Comparison of ENCODE assay signal across 8 mouse cellular contexts in the genomic region with DNA sequence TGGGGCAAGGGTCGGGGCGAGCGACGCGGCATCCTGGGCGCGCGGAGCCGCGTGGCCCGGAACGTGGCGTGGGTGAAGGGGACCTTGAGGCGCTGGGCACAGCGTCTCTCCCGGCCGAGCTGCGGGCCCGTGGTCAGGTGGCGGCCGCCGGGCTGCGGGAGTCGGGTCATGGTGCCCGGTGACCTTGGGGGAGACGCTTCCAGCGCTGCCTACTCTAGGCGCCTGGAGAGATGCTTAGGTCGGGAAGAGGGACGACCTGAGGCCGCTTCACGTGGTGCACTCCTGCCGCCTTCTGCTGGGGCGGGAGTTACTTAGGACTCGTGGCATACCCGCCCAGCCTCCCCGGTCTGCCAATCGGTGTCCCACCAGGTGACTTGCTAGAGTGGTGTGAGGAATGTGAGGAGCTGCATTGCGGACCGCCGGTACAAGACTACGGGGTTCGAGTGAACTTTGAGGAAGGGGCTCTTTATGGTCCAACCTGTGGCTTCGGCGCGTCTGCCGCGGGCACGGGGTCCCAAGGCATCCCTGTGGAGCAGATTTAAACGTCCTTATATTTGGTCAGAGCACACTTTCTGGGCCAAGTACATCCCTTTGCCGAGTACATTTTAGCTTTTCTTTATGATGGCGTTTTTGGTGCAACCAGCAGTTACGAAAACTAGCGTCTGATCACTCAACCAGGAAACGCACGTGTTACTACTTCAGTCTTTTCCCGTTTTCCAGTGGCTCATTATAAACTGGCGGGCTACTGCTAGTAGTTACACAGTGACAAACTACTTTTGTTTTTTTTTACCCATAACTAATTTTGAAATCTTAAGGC. TPM values are rescaled to one million over a fixed set of nuclear protein-coding genes. Genes with fewer than 3 reads are reported as not detected.
A peak's percentile ranks its signal among the peaks of the same experiment; 100 is the strongest.
DNase-seq lines count a peak whose midpoint lies in the region; ATAC-seq and TF ChIP-seq lines count a peak whose summit lies in the region.

No protein-coding gene starts in this region.

- no peak for TF ChIP-seq CTCF in CH12.LX (conservative IDR thresholded peaks at IDR 0.05 in 1 of 2, IDR thresholded peaks at IDR 0.05 in 1 of 2; ENCODE audit: low read depth in 2 of 2, low read length in 2 of 2)
- no peak for TF ChIP-seq CTCF in kidney, postnatal 0 days (IDR thresholded peaks at IDR 0.05; ENCODE audit: low read depth)
- TF ChIP-seq CTCF in stomach, postnatal 0 days (IDR thresholded peaks at IDR 0.05; ENCODE audit: low read depth): peak; percentile 41

- H3K27ac ChIP-seq in CH12.LX (ENCODE audit: insufficient read depth, low read depth): peak overlapping the region; percentile 26
- H3K27ac ChIP-seq in heart, embryonic 13.5 days (replicated peaks): peak overlapping the region; percentile 92
- peak overlapping the region; percentile 73; the same call in 1 of the 2 replicates for H3K27ac ChIP-seq in kidney, postnatal 0 days
- peak overlapping the region; percentile 95 for H3K27ac ChIP-seq in liver, embryonic 13.5 days
- H3K27ac ChIP-seq in stomach, postnatal 0 days (replicated peaks): peak overlapping the region; percentile 77

- TF ChIP-seq RAD21 in CH12.LX (IDR thresholded peaks at IDR 0.05; ENCODE audit: low read depth, low read length): no peak

- peak overlapping the region; percentile 98 for H3K4me2 ChIP-seq in CH12.LX (ENCODE audit: insufficient read depth, low read depth, poor library complexity, severe bottlenecking)
- H3K4me2 ChIP-seq in heart, embryonic 13.5 days: peak overlapping the region; percentile 71
- H3K4me2 ChIP-seq in kidney, postnatal 0 days (ENCODE audit: low read length): peak overlapping the region; percentile 97
- peak overlapping the region; percentile 88 for H3K4me2 ChIP-seq in liver, embryonic 13.5 days
- peak overlapping the region; percentile 99 for H3K4me2 ChIP-seq in stomach, postnatal 0 days (replicated peaks; ENCODE audit: low read depth)

- peak; percentile 70 for ATAC-seq in erythroid progenitor cell, adult 5-6 weeks (replicated peaks; ENCODE audit: low FRiP score, poor library complexity, severe bottlenecking)
- ATAC-seq in heart, embryonic 13.5 days (ENCODE audit: extremely low read depth, insufficient number of reproducible peaks, low FRiP score, low TSS enrichment): peak; percentile 62
- ATAC-seq in kidney, postnatal 0 days (replicated peaks; ENCODE audit: low FRiP score, low read depth): peak; percentile 80
- peak; percentile 73 for ATAC-seq in liver, embryonic 13.5 days (ENCODE audit: low read depth)
- ATAC-seq in stomach, postnatal 0 days (ENCODE audit: low FRiP score, low TSS enrichment): peak; percentile 82

- peaks cover 2 to 46% of the 10 kb centered on the region in 2 experiments; a peak in 3 of 4 replicates for H3K4me1 ChIP-seq in CH12.LX (ENCODE audit: control insufficient read depth in 1 of 2, insufficient read depth in 2 of 2)
- peaks cover 49% of the 10 kb centered on the region for H3K4me1 ChIP-seq in heart, embryonic 13.5 days
- no peaks in the 10 kb centered on the region for H3K4me1 ChIP-seq in kidney, postnatal 0 days (replicated peaks; ENCODE audit: insufficient read depth, low read length)
- H3K4me1 ChIP-seq in liver, embryonic 13.5 days (replicated peaks): peaks cover 63% of the 10 kb centered on the region
- no peaks in the 10 kb centered on the region for H3K4me1 ChIP-seq in stomach, postnatal 0 days (replicated peaks; ENCODE audit: control insufficient read depth, insufficient read depth)

- H3K9ac ChIP-seq in CH12.LX (ENCODE audit: insufficient read depth, low read depth): peak overlapping the region; percentile 68
- peak overlapping the region; percentile 99 for H3K9ac ChIP-seq in heart, embryonic 13.5 days
- H3K9ac ChIP-seq in kidney, postnatal 0 days (ENCODE audit: low read depth, low read length): peak overlapping the region; percentile 71
- H3K9ac ChIP-seq in liver, embryonic 13.5 days: peak overlapping the region; percentile 100
- peak overlapping the region; percentile 84 for H3K9ac ChIP-seq in stomach, postnatal 0 days (ENCODE audit: low read length)

- TF ChIP-seq POLR2A in CH12.LX (IDR thresholded peaks at IDR 0.05; ENCODE audit: low read depth, low read length): no peak

- peak; percentile 74 for DNase-seq in CH12.LX (ENCODE audit: extremely low read depth)
- DNase-seq in brain, adult 2 months (ENCODE audit: low read depth, low spot score): peak; percentile 81
- DNase-seq in kidney, postnatal 0 days (ENCODE audit: low spot score): peak; percentile 72
- peak; percentile 77 for DNase-seq in liver, embryonic 13.5 days
- DNase-seq in naive thymus-derived CD4-positive, alpha-beta T cell, adult 2 months (ENCODE audit: low read depth): peak; percentile 69
- peak; percentile 85 for DNase-seq in stomach, postnatal 0 days (ENCODE audit: low spot score)

- H3K9me3 ChIP-seq in CH12.LX (replicated peaks; ENCODE audit: low read length): no peaks in the 10 kb centered on the region
- no peaks in the 10 kb centered on the region for H3K9me3 ChIP-seq in heart, embryonic 13.5 days
- no peaks in the 10 kb centered on the region for H3K9me3 ChIP-seq in kidney, postnatal 0 days (replicated peaks; ENCODE audit: low read length)
- H3K9me3 ChIP-seq in liver, embryonic 13.5 days (replicated peaks): no peaks in the 10 kb centered on the region
- H3K9me3 ChIP-seq in stomach, postnatal 0 days (ENCODE audit: control insufficient read depth, low read length): no peaks in the 10 kb centered on the region

- dilution Hi-C loops in CH12.LX (cut with MboI; ENCODE audit: extremely low pct_ligation_motif_present, extremely low pct_unique_long_range_greater_than_20kb, low sequenced_read_pairs): no loop called here

- in situ Hi-C loops in CH12.LX (cut with MboI; ENCODE audit: low pct_ligation_motif_present, low pct_unique_long_range_greater_than_20kb, low sequenced_read_pairs): no loop called here

- no peaks in the 10 kb centered on the region for H3K27me3 ChIP-seq in CH12.LX (replicated peaks)
- no peaks in the 10 kb centered on the region for H3K27me3 ChIP-seq in heart, embryonic 13.5 days (replicated peaks)
- H3K27me3 ChIP-seq in kidney, postnatal 0 days (ENCODE audit: insufficient read depth, low read length): no peaks in the 10 kb centered on the region
- H3K27me3 ChIP-seq in liver, embryonic 13.5 days: no peaks in the 10 kb centered on the region
- no peaks in the 10 kb centered on the region for H3K27me3 ChIP-seq in stomach, postnatal 0 days (ENCODE audit: control insufficient read depth, insufficient read depth, low read length)

- no peak for TF ChIP-seq EP300 in CH12.LX (IDR thresholded peaks at IDR 0.05; ENCODE audit: low read length)
- TF ChIP-seq EP300 in stomach, postnatal 0 days (optimal IDR thresholded peaks at IDR 0.05): no peak

- H3K79me2 ChIP-seq in CH12.LX (replicated peaks; ENCODE audit: control insufficient read depth, extremely low read depth, insufficient read depth, poor library complexity, severe bottlenecking): peaks cover 41% of the 10 kb centered on the region

- peak overlapping the region; percentile 78 to 92 (median 80) for H3K4me3 ChIP-seq in CH12.LX (replicated peaks in 1 of 3; ENCODE audit: low read depth in 2 of 3, low read length in 2 of 3, poor library complexity in 1 of 3)
- H3K4me3 ChIP-seq in heart, embryonic 13.5 days: peak overlapping the region; percentile 94
- H3K4me3 ChIP-seq in kidney, postnatal 0 days (replicated peaks; ENCODE audit: low read depth, low read length): peak overlapping the region; percentile 75
- H3K4me3 ChIP-seq in liver, embryonic 13.5 days (replicated peaks): peak overlapping the region; percentile 100
- peak overlapping the region; percentile 81 for H3K4me3 ChIP-seq in stomach, postnatal 0 days (ENCODE audit: low read depth, low read length)

- peaks cover 0 to 2% of the 10 kb centered on the region in 2 experiments for H3K36me3 ChIP-seq in CH12.LX (replicated peaks in 1 of 2; ENCODE audit: control insufficient read depth in 1 of 2, insufficient read depth in 1 of 2, low read length in 1 of 2)
- H3K36me3 ChIP-seq in heart, embryonic 13.5 days: no peaks in the 10 kb centered on the region
- no peaks in the 10 kb centered on the region for H3K36me3 ChIP-seq in kidney, postnatal 0 days (ENCODE audit: insufficient read depth, low read length)
- peaks cover 5% of the 10 kb centered on the region; the same call in 1 of the 2 replicates for H3K36me3 ChIP-seq in liver, embryonic 13.5 days
- no peaks in the 10 kb centered on the region for H3K36me3 ChIP-seq in stomach, postnatal 0 days (ENCODE audit: control insufficient read depth, insufficient read depth, low read length)

- WGBS in heart, embryonic 13.5 days: under 1% methylated on average over 58 of the region's 58 CpGs
- whole genome bisulfite sequencing in kidney, postnatal 0 days: under 1% methylated on average over 43 of the region's 58 CpGs
- WGBS in liver, embryonic 13.5 days (ENCODE audit: insufficient replicate concordance): under 1% methylated on average over 58 of the region's 58 CpGs
- under 1% methylated on average over 54 of the region's 58 CpGs for WGBS in stomach, postnatal 0 days

TF ChIP-seq in CH12.LX, 34 proteins besides CTCF, POLR2A, EP300 and RAD21 (continues in another document):
- TF ChIP-seq ZC3H11A (IDR thresholded peaks at IDR 0.05; ENCODE audit: low read depth, low read length): no peak
- no peak for TF ChIP-seq NRF1 (IDR thresholded peaks at IDR 0.05; ENCODE audit: low read depth, low read length)
- peak; percentile 81; the same call in 1 of the 2 replicates for TF ChIP-seq CHD1 (IDR thresholded peaks at IDR 0.05; ENCODE audit: low read depth, low read length)
- no peak for TF ChIP-seq ETS1 (conservative IDR thresholded peaks at IDR 0.05; ENCODE audit: low read depth, low read length)
- no peak for TF ChIP-seq POLR2AphosphoS2 (IDR thresholded peaks at IDR 0.05; ENCODE audit: low read depth, low read length)
- TF ChIP-seq NELFE (IDR thresholded peaks at IDR 0.05; ENCODE audit: low read depth, low read length): no peak
- no peak for TF ChIP-seq ZNF384 (IDR thresholded peaks at IDR 0.05; ENCODE audit: low read depth, low read length)
- TF ChIP-seq MYC (IDR thresholded peaks at IDR 0.05; ENCODE audit: low read depth, low read length): peak; percentile 83
- TF ChIP-seq ELF1 (IDR thresholded peaks at IDR 0.05; ENCODE audit: low read depth, low read length): no peak
- TF ChIP-seq USF2 (conservative IDR thresholded peaks at IDR 0.05; ENCODE audit: low read depth, low read length): 0 out of 2 replicates have a peak, but pooled peaks have one; percentile 21

RNA-seq across cellular contexts. Expression of a gene that starts 0.7 kb away (rescaled TPM):
- total RNA-seq in CH12.LX (2012; rRNA removed): 60.3 and 80.5 TPM in 2 replicates
- 192 and 199 TPM in 2 replicates for total RNA-seq in CH12.LX (2014; rRNA removed)
- 95.5 and 97.5 TPM in 2 replicates for polyA plus RNA-seq in CH12.LX (2012; ENCODE audit: insufficient read length, low read depth)
- 334 and 364 TPM in 2 replicates for total RNA-seq in erythroid progenitor cell, adult 5-6 weeks (2015; ENCODE audit: low replicate concordance)
- total RNA-seq in erythroid progenitor cell, adult 5-6 weeks (2017; ENCODE audit: low replicate concordance): 431 and 500 TPM in 2 replicates
- 65.4 and 70.4 TPM in 2 replicates for polyA plus RNA-seq in heart, embryonic 13.5 days (2015; fragmentation: Nextera tagmentation; extraction: Ambion mirVana)
- 39.6 and 43.2 TPM in 2 replicates for polyA plus RNA-seq in kidney, postnatal 0 days (2015; fragmentation: Nextera tagmentation; extraction: Ambion mirVana)
- polyA plus RNA-seq in liver, embryonic 13.5 days (2015; fragmentation: Nextera tagmentation; extraction: Ambion mirVana): 81.9 and 106 TPM in 2 replicates
- 32.0 and 32.1 TPM in 2 replicates for polyA plus RNA-seq in stomach, postnatal 0 days (2015; fragmentation: Nextera tagmentation; extraction: Ambion mirVana)

Comparison
In these comparisons a context has a peak if more than half of its experiments do, and no peak if none do; other contexts are left out.
1. Peak in every context shown above with its lines: DNase-seq, ATAC-seq, H3K4me3 ChIP-seq and H3K27ac ChIP-seq.
2. H3K27ac ChIP-seq: peak in every context shown above with its lines; median percentile 95 in liver, embryonic 13.5 days; 92 in heart, embryonic 13.5 days; 77 in stomach, postnatal 0 days; 73 in kidney, postnatal 0 days; 26 in CH12.LX.